ENCODE assay signal across 19 mouse cellular contexts in genomic region chr17:66768689-66769275, GRCm38 (mm10).
DNase-seq lines count a peak whose midpoint lies in the region; ATAC-seq and TF ChIP-seq lines count a peak whose summit lies in the region.
"Had no signal": no experiment of that assay in that cellular context is flagged by ENCODE, and none has a peak within 500 bp of the region (broad histone marks: within the 10 kb centered on the region; RNA-seq: fewer than 3 reads in every experiment).

No protein-coding gene starts in this region.

- no peaks in the 10 kb centered on the region for H3K9me3 ChIP-seq in midbrain, embryonic 12.5 days
- no peaks in the 10 kb centered on the region for H3K9me3 ChIP-seq in midbrain, embryonic 10.5 days (replicated peaks)
- H3K9me3 ChIP-seq in limb, embryonic 14.5 days (ENCODE audit: control insufficient read depth, low read length): no peaks in the 10 kb centered on the region
- H3K9me3 ChIP-seq in neural tube, embryonic 15.5 days (replicated peaks): no peaks in the 10 kb centered on the region
- H3K9me3 ChIP-seq: heart, embryonic 15.5 days; liver, embryonic 12.5 days; lung, embryonic 15.5 days; stomach, embryonic 15.5 days had no signal

- no peak overlapping the region for H3K4me2 ChIP-seq in midbrain, embryonic 12.5 days (replicated peaks)
- H3K4me2 ChIP-seq in limb, embryonic 14.5 days (replicated peaks; ENCODE audit: low read depth, low read length, severe bottlenecking): no peak overlapping the region
- H3K4me2 ChIP-seq in neural tube, embryonic 15.5 days: no peak overlapping the region
- H3K4me2 ChIP-seq: heart, embryonic 15.5 days; liver, embryonic 12.5 days; lung, embryonic 15.5 days; stomach, embryonic 15.5 days had no signal

- peak; percentile 52 for DNase-seq in heart, adult 11 months
- no peak for DNase-seq in heart, postnatal 14 days
- DNase-seq in midbrain, embryonic 10.5 days (ENCODE audit: low spot score): no peak
- DNase-seq in limb, embryonic 14.5 days (ENCODE audit: low spot score): peak; percentile 39
- DNase-seq in yolk sac, embryonic 10.5 days (ENCODE audit: low spot score): no peak
- no peak for DNase-seq in gastrocnemius, postnatal 14 days
- DNase-seq: adrenal gland, adult 8-10 months; cerebellum, adult 11-12 months; cerebellum, postnatal 36 days; kidney, postnatal 10 days; thymus, adult 2 months had no signal

- TF ChIP-seq POLR2A in limb, embryonic 14.5 days (IDR thresholded peaks at IDR 0.05; ENCODE audit: borderline replicate concordance, extremely low read depth, insufficient read depth, insufficient read length): no peak

- H3K27me3 ChIP-seq in midbrain, embryonic 12.5 days: no peaks in the 10 kb centered on the region
- H3K27me3 ChIP-seq in midbrain, embryonic 10.5 days (ENCODE audit: low read depth, poor library complexity, severe bottlenecking): no peaks in the 10 kb centered on the region
- H3K27me3 ChIP-seq in limb, embryonic 14.5 days (ENCODE audit: control insufficient read depth, insufficient read depth, low read length): no peaks in the 10 kb centered on the region
- H3K27me3 ChIP-seq in neural tube, embryonic 15.5 days (replicated peaks): no peaks in the 10 kb centered on the region
- H3K27me3 ChIP-seq: heart, embryonic 15.5 days; liver, embryonic 12.5 days; lung, embryonic 15.5 days; stomach, embryonic 15.5 days had no signal

- peak; percentile 38; the same call in 1 of the 2 replicates for ATAC-seq in midbrain, embryonic 12.5 days (ENCODE audit: low FRiP score, low read depth)
- no peak for ATAC-seq in limb, embryonic 14.5 days (ENCODE audit: low FRiP score, low read depth)
- ATAC-seq in neural tube, embryonic 15.5 days (ENCODE audit: low FRiP score): peak; percentile 66
- ATAC-seq: forebrain, embryonic 16.5 days; liver, embryonic 12.5 days had no signal

- no peaks in the 10 kb centered on the region for H3K36me3 ChIP-seq in midbrain, embryonic 12.5 days
- no peaks in the 10 kb centered on the region for H3K36me3 ChIP-seq in midbrain, embryonic 10.5 days
- H3K36me3 ChIP-seq in limb, embryonic 14.5 days (ENCODE audit: control insufficient read depth, insufficient read depth, low read length): no peaks in the 10 kb centered on the region
- H3K36me3 ChIP-seq in neural tube, embryonic 15.5 days: no peaks in the 10 kb centered on the region
- H3K36me3 ChIP-seq: heart, embryonic 15.5 days; liver, embryonic 12.5 days; lung, embryonic 15.5 days; stomach, embryonic 15.5 days had no signal

- H3K4me1 ChIP-seq in midbrain, embryonic 12.5 days: peaks cover 9% of the 10 kb centered on the region
- 0 out of 2 replicates have a peak, but pooled peaks cover 5% of the 10 kb centered on the region for H3K4me1 ChIP-seq in midbrain, embryonic 10.5 days
- H3K4me1 ChIP-seq in limb, embryonic 14.5 days (ENCODE audit: control insufficient read depth, insufficient read depth, low read length): peaks cover 11% of the 10 kb centered on the region
- H3K4me1 ChIP-seq in neural tube, embryonic 15.5 days: peaks cover 28% of the 10 kb centered on the region
- H3K4me1 ChIP-seq: liver, embryonic 12.5 days; lung, embryonic 15.5 days; stomach, embryonic 15.5 days had no signal

- no peak overlapping the region for H3K9ac ChIP-seq in midbrain, embryonic 12.5 days (replicated peaks)
- no peak overlapping the region for H3K9ac ChIP-seq in limb, embryonic 14.5 days (ENCODE audit: low read depth, low read length, severe bottlenecking)
- H3K9ac ChIP-seq in neural tube, embryonic 15.5 days (replicated peaks): no peak overlapping the region
- H3K9ac ChIP-seq: heart, embryonic 15.5 days; liver, embryonic 12.5 days; lung, embryonic 15.5 days; stomach, embryonic 15.5 days had no signal

- H3K27ac ChIP-seq in midbrain, embryonic 12.5 days (replicated peaks): no peak overlapping the region
- H3K27ac ChIP-seq in midbrain, embryonic 10.5 days (replicated peaks): no peak overlapping the region
- no peak overlapping the region for H3K27ac ChIP-seq in limb, embryonic 14.5 days (replicated peaks; ENCODE audit: low read depth, low read length)
- H3K27ac ChIP-seq in neural tube, embryonic 15.5 days (replicated peaks): peak overlapping the region; percentile 60; the same call in 1 of the 2 replicates
- H3K27ac ChIP-seq: heart, adult 2 months; heart, embryonic 15.5 days; liver, embryonic 12.5 days; lung, embryonic 15.5 days; stomach, embryonic 15.5 days had no signal

- no peak overlapping the region for H3K4me3 ChIP-seq in midbrain, embryonic 12.5 days
- H3K4me3 ChIP-seq in midbrain, embryonic 10.5 days: no peak overlapping the region
- H3K4me3 ChIP-seq in limb, embryonic 14.5 days (replicated peaks; ENCODE audit: low read length): no peak overlapping the region
- no peak overlapping the region for H3K4me3 ChIP-seq in neural tube, embryonic 15.5 days (replicated peaks)
- H3K4me3 ChIP-seq: heart, adult 2 months; heart, embryonic 15.5 days; liver, embryonic 12.5 days; lung, embryonic 15.5 days; stomach, embryonic 15.5 days had no signal

- intact Hi-C loops in heart, postnatal 14 days (cut with DNase I): no loop called here
- intact Hi-C loops in gastrocnemius, postnatal 14 days (cut with DNase I; ENCODE audit: low total_unique reads): no loop called here

- 47% methylated on average over 11 of the region's 11 CpGs for WGBS in midbrain, embryonic 12.5 days
- 72% methylated on average over 11 of the region's 11 CpGs for WGBS in midbrain, embryonic 10.5 days
- 34% methylated on average over 11 of the region's 11 CpGs for WGBS in limb, embryonic 14.5 days
- WGBS in neural tube, embryonic 15.5 days: 21% methylated on average over 11 of the region's 11 CpGs

Comparison
In these comparisons a context has a peak if more than half of its experiments do, and no peak if none do; other contexts are left out.
1. DNase-seq: peak in heart, adult 11 months (single experiment) and limb, embryonic 14.5 days (single experiment); none in heart, postnatal 14 days (0 of 2), midbrain, embryonic 10.5 days (single experiment), yolk sac, embryonic 10.5 days (single experiment) and gastrocnemius, postnatal 14 days (single experiment).